Mouse (Mus musculus): Measurements from ENCODE around the gene Scd1.

The Scd1 gene

DNA sequence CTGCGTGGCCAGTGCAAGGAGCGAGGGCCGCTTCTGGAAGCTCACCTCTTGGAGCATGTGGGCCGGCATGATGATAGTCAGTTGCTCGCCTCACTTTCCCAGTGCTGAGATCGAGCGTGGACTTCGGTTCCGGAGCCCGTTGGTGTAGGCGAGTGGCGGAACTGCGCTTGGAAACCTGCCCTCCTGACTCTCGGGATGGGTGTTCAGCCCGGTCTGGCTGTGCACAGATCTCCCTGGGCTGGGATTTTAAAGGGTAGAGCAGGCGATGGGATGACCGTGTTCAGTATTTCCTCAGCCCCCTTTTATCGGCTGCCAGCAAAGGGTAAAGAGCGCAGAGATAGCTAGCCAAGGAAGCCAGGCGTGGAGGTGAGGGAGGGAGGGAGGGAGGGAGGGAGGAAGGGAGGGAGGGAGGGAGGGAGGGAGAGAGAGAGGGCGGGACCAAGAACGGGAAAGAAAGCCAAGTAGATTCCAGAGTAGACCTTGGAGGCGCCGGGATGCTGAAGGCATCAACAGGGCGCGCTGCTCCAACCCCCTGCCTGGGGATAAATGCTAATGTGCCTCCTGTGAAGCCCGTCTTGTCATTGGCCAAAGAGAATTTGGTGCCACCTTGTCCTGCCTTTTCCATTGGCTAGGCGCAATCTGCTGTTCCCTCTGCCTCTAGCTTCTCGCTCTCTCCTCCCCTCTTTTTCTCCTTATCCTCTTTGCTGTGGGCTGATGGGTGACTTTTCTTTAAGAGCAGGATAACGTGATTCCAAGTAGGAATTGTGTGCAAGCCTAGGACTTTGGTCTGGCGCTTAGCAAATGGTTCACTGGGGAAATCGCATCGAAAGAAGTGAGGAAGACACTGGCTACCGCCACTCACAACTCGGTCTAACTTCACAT lies at the start of gene Scd1:
Scd1 (minus strand) TSS at position 539 of the 882 bp plus-strand sequence.
- DNase-seq = peak; percentile 56

DNA sequence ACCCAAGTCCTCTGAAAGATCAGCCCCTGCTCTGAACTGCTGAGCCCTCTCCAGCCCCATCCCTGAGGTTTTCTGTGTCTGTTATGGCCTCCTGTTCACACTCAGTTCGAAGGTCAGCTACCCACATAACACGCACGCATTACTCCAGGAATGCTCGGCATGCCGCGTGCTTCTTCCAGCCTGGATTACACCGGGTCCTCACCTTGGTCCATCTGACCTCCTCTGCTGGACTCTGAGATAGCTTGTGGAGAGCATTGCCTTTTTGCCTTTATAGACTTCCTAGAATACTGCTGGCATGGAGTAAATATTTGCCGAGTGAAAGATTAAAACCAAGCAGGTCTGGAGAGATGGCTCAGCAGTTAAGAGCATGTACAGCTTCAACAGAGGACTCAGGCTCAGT lies 47.7 kb upstream of the Scd1 start:
- DNase-seq = no peak

DNA sequence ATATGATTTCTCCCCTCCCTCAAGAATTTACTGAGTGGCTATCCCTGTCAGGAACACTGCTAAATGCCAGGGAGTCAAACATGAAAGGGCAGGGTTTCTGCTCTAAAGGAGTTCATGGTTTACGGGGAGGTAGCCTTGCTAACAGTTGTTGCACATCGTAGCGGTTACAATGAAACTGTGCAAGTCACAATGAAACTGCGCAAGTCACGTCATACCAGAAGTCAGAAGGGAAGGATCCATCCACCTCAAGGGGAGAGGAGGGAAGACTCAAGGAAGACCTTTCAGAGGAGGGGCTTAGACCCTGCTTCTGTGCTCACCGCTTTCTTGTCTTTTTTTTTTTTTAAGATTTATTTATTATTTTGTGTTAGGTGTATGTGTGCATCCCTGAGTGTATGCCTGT lies 47.2 kb upstream of the Scd1 start:
- no peak for DNase-seq

DNA sequence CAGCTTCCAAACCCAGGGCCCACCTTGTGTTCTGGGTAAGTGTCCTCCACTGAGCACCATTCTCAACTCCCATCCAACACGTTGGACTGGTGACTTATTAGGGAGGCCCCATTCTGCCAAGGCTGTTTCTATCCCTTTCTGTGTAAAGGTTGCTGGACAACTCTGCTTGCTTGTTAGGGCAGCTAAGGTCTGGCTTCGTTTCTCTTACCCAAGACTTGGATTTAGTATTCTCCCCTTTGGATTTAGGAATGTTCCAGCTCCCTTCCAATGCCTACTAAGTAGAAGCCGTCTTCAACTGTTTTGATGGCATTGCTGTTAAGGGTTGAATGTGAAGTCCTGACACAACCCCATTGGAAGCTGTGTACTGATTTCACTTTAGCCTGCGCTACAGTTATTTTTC lies 40.2 kb upstream of the Scd1 start:
- no peak for DNase-seq

DNA sequence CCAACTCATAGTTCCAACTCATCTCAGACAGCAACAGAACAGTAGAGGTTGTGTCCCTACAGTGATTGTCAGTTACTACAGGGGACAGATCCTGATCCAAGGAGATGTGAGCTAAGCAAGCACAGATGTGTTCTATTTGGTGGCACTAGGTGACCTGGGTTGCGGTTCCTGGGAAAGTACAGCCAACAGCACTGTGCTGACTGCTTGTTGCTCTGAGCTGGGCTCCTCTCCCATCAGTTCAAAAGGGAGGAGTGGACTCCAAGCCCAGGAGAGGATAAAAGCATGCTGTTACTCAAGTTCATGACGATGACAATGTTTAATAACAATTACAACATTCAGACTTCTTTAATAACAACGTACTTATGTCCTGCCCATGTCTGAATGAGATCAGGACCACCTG lies 38.1 kb upstream of the Scd1 start:
- no peak for DNase-seq

DNA sequence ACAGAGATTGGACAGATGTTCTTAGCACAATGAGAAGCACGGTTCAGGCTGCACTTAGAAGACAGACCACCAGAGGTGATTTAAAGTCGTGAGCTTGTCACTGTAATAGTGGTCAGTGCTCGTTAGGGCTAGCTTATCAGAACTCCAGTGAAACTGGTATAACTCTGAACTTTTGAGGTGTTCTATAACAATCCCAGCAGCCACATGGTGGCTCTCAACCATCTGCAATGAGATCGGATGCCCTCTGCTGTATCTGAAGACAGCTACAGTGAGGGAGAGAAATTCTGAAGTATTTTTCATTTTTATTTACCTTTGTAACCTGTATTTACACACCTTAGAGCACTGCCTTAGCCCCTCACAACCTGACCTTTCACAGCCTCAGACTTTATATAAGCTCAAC lies 31.6 kb upstream of the Scd1 start:
- no peak for DNase-seq

DNA sequence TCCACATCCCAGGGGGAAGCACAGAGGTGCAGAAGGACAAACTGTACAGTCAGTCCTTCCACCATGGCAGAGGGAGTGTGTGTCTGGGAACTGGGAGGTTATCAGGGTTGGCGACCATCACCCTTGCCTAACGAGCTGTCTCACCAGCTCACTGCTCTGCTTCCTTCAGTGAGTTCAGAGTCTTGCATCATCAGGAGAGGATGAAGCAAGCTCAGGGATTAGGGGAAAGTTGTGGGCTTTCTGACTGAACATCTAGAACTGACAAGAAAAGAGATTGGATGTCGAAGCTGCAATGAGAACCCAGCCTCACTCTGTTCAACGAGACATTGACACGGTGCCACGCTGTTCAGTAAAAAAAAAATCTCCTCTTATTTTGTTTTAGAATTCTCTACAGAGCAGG lies 30.3 kb upstream of the Scd1 start:
- no peak for DNase-seq

DNA sequence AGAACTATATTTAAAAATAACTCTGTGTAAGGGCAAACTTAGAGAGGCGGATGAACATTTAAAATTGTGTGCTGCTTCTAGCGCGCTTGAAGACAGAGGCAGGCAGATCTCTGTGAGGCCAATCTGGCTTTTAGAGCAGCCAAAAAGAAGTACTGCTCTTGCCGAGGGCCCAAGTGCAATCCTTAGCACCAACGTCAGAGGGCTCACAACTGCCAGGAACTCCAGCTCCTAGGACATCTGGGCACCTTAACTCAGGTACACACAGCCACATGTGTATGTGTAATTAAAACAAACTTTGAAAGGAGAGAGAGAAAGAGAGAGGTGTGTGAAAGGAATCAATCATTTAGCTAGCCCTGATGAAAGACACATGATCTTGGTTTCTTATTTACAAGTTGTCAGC lies 24.4 kb upstream of the Scd1 start:
- DNase-seq = no peak

DNA sequence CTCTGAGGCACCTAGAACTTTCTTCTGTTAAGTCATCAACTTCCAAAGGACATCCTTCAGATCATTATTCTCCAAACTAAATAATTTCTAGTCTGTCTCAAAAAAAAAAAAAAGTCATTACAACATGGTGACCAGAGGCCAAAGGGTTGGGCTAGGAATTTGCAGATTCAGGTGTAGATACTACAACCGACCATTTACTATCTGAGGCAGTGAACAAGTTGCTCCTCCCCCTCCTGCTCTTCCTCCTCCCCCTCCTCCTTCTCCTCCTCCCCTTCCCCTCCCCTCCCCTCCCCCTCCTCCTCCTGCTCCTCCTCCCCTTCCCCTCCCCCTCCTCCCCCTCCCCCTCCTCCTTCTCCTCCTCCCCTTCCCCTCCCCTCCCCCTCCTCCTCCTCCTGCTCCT lies 20.0 kb upstream of the Scd1 start:
- DNase-seq = no peak

DNA sequence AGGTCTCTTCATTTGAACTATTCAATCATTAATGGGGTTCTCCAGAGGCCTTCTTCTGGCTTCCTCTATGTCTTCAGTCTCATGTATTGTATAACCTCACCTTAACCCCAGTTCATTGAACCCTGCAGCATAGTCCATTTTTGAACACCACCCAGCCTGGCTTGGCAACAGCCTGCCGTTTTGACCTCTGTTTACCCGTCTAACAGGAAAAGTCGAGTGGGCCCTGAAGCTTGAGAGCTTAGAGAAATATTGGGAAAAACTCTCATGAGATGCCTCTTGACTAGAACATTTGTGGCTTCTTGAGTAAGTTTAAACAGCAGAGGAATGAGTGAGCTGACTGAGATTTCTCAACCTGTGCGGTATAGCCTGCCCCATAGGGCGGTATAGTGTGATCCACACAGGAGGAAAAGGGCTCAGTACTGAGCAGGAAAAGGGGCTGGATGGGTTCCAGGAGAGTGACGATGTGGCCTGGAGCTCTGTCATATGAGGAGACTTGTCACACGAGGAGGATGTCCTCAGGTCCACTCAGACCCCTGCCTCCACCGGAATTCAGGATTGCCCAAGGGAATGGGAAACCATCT lies 14.5 kb upstream of the Scd1 start:
- DNase-seq = no peak

DNA sequence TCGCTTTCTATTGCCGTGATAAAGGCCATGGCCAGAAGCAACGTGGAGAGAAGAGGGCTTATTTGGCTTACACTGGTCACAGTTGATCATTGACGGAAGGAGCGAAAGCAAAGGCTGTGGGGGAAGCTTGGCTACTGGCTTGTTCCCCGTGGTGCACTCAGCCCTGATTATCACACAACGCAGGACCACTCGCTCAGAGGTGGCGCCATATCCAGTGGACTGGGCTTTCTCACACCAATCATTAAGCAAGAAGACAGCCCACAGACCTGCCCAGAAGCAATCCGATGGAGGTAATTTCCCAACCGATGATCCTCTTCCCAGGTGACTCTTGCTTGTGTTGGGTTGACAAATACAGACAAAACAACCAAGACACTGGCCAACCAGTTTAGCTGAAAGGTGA lies 11.9 kb upstream of the Scd1 start:
- no peak for DNase-seq

DNA sequence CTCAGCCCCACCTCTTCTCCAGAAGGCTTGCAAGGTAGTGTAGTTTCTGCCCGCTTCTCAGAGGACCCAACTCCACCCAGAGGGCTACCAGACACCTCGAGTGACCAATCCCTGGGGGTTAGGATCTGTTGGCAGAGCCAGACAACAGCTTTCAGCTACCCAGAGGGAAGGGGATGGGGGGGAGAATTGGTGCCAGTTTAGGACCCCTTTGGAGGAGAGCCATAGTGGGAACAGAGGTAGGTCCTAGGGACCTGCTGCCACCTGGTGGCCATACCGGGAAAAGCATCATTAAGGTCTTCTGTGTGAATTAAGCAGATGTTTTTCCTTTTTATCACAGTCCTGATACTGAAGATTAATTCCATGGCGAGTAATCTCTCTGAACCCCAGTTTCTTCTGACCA lies 11.3 kb upstream of the Scd1 start:
- peak; percentile 70 for DNase-seq

DNA sequence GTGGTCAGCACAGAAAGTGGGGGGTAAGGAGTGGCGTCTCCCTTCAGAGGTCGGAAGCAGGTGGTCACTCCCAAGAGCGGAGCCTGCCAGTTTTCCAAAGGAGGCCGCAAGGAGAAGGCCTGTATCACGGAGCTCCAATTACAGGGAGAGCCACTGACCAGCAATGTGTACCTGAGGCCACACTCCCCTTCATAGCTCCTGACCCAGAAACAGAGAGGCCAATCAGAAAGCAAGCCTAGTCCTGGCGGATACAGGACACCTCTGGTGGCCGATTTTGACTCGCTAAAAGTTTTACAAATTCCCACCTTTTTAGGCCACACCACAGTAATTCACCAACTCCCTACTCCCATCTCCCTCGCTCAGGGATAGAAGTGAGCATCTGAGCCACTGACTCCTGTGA lies 10.9 kb upstream of the Scd1 start:
- DNase-seq = no peak

DNA sequence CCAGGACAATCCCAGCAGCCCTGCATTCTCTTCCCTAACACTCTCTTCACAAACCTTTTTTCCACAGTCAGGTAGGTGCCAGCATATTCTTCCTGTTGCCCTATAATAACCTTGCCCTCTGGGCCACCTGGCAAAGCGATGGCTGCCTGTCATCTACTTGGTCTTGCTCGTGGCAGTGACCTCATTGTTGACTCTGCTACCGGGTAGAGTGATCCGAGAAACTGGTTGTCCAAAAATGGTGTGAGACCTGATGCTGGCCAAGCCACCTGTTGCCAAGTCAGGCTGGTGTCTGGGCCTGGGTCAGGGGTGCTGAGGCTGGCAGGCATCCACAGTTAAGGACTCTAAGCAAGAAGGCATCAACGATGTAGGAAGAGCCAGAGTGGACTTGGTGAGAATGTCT lies 10.4 kb upstream of the Scd1 start:
- DNase-seq = no peak

DNA sequence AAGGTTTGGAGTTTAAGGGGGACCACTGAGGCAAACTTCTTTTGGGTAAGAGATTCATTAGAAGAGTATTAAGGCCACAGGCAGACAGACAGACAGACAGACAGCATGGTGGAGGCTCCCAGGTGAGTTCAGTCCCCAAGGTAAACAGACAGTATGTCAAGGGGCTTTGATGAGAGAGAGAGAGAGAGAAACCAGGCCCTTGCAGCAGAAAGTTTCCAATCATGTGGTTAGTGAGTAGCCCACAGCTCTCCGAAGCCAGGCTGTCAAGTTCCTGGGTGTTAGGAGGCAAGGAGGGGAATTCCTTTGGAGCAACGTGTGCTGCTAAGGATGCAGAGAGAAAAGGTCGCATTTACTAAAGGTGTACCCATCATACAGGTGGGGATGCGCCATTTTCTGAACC lies 9.8 kb upstream of the Scd1 start:
- DNase-seq = no peak

DNA sequence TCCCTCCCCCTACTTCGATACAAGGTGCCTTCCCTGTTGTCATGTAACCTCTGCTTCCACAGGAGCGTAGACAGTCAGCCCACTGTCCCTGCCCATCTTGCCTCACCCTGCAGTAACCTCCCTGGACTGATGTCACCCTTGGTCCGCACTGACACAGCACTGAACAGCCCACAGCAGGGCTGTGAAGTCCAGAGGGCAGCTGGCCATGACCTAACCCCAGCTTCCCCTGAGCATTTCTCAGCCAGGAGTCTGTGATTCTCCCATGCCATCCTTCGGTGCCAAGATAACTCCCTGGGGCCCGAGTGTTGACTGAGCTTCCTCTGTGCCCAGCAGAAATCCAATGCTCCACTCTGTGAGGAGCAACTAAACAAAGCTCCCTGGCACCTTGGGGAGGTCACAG lies 8.6 kb upstream of the Scd1 start:
- DNase-seq = no peak

DNA sequence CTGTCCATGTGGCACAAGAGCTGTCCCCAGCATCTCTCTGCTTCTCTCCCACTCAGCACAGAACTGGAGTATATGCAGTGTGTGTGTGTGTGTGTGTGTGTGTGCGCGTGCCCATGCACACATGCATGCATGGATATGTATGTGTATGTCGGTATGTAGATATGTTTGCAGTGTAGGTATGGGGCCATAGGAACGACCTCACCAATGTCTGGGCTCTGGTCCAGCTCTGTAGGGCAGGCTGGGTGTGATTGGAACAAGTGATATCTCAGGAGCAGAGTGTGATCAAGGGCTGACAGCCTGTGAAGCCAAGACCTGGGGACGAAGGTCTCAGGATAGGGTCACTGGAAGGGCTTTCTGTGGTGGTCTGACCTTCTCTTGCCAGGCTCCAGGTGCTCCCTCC lies 7.8 kb upstream of the Scd1 start:
- no peak for DNase-seq

DNA sequence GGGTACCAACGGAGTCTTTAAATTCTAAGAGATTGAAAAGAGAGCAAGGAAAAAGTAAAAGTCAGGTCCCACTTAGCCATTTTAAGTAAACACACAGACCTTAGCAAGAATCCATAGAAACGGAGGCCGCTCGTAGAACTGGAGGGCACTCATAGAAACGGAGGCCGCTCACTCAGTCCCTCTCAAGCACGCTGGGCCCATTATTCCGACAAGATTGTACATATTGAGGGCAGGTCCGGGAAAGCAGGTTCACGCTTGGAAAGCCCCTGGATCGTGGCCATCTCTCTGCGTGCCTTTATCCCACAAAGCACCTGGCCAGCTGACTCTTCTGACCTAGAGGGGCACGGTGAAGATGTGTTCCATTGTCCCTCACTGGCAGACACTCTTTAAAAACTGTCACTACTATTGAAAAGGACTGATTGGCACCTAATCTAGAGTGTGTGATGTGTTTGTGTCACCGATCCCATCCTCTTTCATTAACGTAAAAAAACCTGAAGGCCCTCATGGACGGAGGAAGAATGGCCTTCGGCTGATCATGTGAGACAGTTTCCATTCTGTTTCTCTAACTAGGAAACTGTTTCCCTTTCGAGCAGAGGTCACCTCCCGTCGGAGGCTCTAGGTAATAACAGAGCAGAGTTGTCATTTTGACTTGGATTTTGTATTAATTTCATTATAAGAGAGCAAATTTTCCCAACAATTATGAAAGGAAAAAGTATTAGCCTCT lies 2.8 kb upstream of the Scd1 start:
- no peak for DNase-seq

DNA sequence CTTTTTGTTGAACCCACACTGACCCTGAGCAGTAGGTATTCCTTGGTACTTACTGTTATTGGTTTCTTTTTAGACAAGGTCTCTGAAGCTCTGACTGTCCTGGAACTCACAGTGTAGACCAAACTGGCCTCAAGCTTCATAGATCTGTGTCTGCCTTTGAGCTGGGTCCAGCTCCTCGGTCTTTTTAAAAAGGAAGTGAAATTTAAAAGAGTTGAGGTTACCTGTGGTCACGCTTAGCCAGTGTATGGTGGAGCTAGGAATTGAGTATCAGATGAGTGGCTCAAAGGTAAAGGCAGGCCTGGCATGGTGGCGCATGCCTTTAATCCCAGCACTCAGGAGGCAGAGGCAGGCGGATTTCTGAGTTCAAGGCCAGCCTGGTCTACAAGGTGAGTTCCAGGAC lies 916 bp upstream of the Scd1 start:
- DNase-seq = no peak

DNA sequence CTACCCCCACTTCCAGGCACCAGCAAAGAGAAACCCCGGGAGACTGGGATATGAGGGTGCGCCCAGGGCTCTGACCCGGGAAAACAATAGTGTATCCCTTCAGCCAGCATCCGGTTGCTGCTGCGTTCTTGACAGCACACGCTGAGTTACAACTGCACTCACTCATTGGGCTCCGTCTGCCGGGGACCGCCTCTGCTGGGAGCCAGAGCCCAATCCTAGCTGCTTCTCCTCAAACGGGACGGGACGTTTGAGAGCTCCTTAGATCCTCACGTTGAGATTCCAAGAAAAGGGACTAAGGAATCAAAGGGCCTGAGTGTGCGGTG lies 505 bp upstream of the Scd1 start:
- DNase-seq = peak; percentile 48

DNA sequence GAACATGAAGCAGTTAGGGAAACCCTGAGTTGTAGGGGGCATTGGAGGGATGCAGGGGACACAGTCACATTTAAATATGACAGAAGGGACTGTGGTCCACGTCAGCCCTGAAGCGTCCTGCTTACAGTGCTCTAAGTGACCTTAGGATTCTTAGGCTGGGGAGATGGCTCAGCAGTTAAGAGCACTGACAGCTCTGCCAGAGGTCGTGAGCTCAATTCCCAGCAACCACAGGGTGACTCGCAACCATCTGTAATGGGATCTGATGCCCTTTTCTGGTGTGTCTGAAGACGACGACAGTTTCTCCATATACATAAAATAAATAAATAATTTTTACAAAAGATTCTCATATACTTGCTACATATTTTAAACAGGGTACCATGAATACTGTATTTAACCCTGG lies 4.1 kb downstream of the Scd1 start:
- no peak for DNase-seq

DNA sequence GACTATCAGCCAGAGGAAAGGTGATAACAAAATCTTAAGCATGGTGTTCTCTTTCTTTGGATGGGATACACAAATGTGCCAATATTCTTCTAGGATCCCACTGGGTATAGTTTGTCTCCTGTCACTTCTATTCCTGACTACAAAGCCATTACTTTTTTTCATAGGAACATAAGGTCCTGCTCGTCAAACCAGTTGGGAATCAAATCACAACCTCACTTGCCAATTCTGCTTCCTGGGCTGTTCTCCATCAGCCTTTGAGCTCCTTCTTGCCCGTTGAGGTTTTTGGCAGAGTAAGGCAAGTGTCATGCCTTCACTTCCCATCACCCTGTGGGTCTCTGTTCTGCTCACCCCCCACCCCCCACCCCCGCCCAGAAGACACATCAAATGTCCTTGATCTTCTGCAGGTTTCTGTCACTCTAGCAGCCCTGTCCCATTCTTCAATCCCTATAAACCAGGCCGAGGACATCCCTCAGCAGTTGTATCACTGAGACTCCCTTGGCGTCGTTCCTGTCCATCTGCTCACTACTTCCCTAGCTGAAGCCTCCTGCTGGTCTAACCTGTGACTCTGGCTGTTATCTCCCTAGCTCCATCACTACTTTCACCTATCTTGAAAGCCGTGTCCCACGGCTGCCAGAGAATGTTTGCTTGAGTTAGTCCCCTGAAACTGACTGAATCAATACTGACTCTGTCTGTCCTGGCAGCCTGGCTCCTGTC lies 7.0 kb downstream of the Scd1 start:
- DNase-seq = no peak

DNA sequence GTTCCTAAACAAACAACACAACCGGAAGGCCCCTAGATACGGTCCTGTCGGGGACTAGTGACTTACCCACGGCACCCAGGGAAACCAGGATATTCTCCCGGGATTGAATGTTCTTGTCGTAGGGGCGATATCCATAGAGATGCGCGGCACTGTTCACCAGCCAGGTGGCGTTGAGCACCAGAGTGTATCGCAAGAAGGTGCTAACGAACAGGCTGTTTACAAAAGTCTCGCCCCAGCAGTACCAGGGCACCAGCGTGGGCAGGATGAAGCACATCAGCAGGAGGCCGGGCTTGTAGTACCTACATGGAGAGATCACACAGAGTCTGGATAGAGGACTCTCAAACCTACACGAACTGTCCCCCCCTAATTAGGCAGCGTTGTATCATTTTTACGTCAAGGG lies 7.6 kb downstream of the Scd1 start:
- DNase-seq = no peak

DNA sequence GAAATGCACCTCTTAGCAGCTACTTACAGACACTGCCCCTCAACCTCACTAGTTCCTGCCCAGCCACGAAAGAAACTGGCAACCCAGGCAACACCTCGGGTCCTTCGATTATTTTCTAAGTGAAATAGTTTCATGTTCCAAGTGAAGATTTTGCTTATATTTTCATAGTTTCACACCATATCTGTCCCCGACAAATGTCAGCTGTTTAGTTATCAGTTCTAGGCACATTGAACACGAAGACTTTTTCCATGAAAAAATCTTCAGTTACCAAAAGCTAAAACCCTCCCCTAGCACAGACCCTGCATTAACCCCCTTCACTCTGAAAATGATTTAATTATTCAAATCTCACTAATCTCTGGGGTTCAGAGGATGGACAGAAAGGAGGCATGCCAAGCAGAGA lies 10.9 kb downstream of the Scd1 start:
- DNase-seq = no peak

Data from right cerebral cortex, postnatal 14 days (tissue).